Mouse (Mus musculus) testis, adult 2 months (tissue): ENCODE results near the gene Shcbp1l.
"Not testable (repeated sequence)": the region's sequence is repeated elsewhere in the genome, so short reads cannot be mapped to it uniquely, and the experiment has no call there.

ENCODE experiments used
- CTCF ChIP-seq: fragments of 200-500 bp; IDR thresholded peaks from 2 replicates; pipeline ENCODE4 v1.5.1; 2012; ENCODE audit warnings: low read depth, mild to moderate bottlenecking, inconsistent platforms, low read length, moderate library complexity; ENCODE audit not compliant: control insufficient read depth, insufficient read depth, insufficient replicate concordance
- POLR2A ChIP-seq: fragments of 200-500 bp; IDR thresholded peaks from 2 replicates; pipeline ENCODE4 v1.6.1; 2012; ENCODE audit warnings: low read depth, mild to moderate bottlenecking, inconsistent platforms, low read length, moderate library complexity; ENCODE audit not compliant: control insufficient read depth

DNA sequence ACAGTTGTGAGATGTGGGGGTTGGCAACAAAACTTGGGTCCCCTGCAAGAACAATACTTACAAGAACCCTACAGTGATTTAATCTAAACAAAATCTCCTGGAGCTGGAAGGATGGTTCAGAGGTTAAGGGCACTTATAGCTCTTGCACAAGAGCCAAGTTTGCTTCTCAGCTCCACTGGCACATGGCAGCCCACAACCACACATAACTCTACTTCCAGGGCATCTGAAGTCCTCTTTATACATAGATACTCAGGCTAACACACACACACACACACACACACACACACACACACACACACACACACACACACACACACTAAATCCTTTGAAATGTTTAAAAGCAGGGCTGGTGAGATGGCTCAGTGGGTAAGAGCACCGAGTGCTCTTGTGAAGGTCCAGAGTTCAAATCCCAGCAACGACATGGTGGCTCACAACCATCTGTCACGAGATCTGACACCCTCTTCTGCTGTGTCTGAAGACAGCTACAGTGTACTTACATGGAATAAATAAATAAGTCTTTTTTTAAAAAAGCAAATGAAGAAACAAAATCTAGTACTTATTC lies 8.6 kb upstream of the Shcbp1l start:
- TF ChIP-seq CTCF, POLR2A: not testable (repeated sequence)
